Comparison of ENCODE assay signal across 7 mouse cellular contexts in the genomic region with DNA sequence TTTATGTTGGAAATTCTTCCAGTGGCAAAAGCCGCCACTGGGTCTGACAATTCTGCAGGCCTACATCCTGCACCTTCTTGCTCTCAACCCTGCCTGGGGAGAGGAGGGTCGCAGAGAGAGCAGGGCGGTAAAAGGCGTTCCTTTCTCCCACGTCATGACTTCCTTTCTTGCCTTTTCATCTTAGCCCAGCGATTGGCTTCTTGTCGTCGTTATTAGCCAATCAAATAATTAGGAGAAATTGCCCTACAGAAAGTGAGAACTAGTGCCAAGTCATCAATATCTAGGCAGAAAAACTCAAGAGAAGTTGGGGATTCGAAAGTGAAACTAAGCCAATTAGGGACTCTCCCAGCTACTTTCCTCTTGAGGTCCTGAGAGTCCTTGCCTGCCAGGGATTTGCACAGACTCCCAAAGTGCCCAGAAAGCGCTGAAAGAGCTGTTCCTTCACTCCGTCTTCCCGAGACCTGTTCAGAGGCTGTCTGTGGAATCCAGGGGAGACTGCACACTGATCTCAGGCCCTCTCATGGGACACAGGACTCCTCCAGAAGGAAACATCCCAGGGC. TPM values are rescaled to one million over a fixed set of nuclear protein-coding genes. Genes with fewer than 3 reads are reported as not detected.
DNase-seq lines count a peak whose midpoint lies in the region.
"Not testable (repeated sequence)": the region's sequence is repeated elsewhere in the genome, so short reads cannot be mapped to it uniquely, and the experiment has no call there.

A gene (minus strand): TSS at position 138 of the 560 bp plus-strand sequence.
A gene (plus strand): TSS at position 352 of the 560 bp plus-strand sequence.

- H3K9me3 ChIP-seq in embryonic facial prominence, embryonic 10.5 days; midbrain, embryonic 10.5 days (replicated peaks): not testable (repeated sequence)

- DNase-seq in adrenal gland, adult 8-10 months: peak; percentile 78
- peak; percentile 71 for DNase-seq in embryonic facial prominence, embryonic 10.5 days (ENCODE audit: low spot score)
- DNase-seq in heart, adult 18-20 months: peak; percentile 85 to 95
- peak; percentile 90 for DNase-seq in kidney, adult 11 months
- peak; percentile 49 for DNase-seq in left cerebral cortex, postnatal 4 days
- peak; percentile 51 for DNase-seq in midbrain, embryonic 10.5 days (ENCODE audit: low spot score)
- DNase-seq in spleen, adult 12 weeks (ENCODE audit: low spot score): peak; percentile 59

- not testable (repeated sequence) for H3K27ac ChIP-seq in embryonic facial prominence, embryonic 10.5 days (replicated peaks); midbrain, embryonic 10.5 days (replicated peaks)

- 2% methylated on average over 12 of the region's 12 CpGs for WGBS in embryonic facial prominence, embryonic 10.5 days
- 3% methylated on average over 12 of the region's 12 CpGs for WGBS in midbrain, embryonic 10.5 days

- peak within 1 kb of the TSS; percentile 55 for H3K4me3 ChIP-seq in embryonic facial prominence, embryonic 10.5 days
- H3K4me3 ChIP-seq in midbrain, embryonic 10.5 days: peak within 1 kb of the TSS; percentile 53

- not testable (repeated sequence) for H3K36me3 ChIP-seq in embryonic facial prominence, embryonic 10.5 days (replicated peaks); midbrain, embryonic 10.5 days

- H3K4me1 ChIP-seq in embryonic facial prominence, embryonic 10.5 days: not testable (repeated sequence)
- H3K4me1 ChIP-seq in midbrain, embryonic 10.5 days: peaks cover 10% of the 10 kb centered on the region

- intact Hi-C loops in left cerebral cortex, postnatal 4 days (cut with DNase I): not testable (repeated sequence)

- peaks cover 32% of the 10 kb centered on the region for H3K27me3 ChIP-seq in embryonic facial prominence, embryonic 10.5 days (replicated peaks; ENCODE audit: low read depth, poor library complexity, severe bottlenecking)
- peaks cover 26% of the 10 kb centered on the region for H3K27me3 ChIP-seq in midbrain, embryonic 10.5 days (ENCODE audit: low read depth, poor library complexity, severe bottlenecking)

RNA-seq across cellular contexts. Expression of the first gene that starts in this region (rescaled TPM):
- 10 to 100 TPM; 33.8 to 65.4 (median 46.3) TPM for total RNA-seq in adrenal gland, adult 8-10 months (2022)
- polyA plus RNA-seq in embryonic facial prominence, embryonic 10.5 days (2016; fragmentation: Nextera tagmentation; extraction: Ambion mirVana): 7.4 and 9.0 TPM in 2 replicates
- 10 to 100 TPM; 15.0 to 23.6 TPM for total RNA-seq in heart, adult 18-20 months (2021)
- 1 to 10 TPM; 3.5 to 4.1 TPM for total RNA-seq in left cerebral cortex, postnatal 4 days (2021)
- 7.0 and 8.4 TPM in 2 replicates for polyA plus RNA-seq in midbrain, embryonic 10.5 days (2016; fragmentation: Nextera tagmentation; extraction: Ambion mirVana)

RNA-seq across cellular contexts. Expression of the second gene that starts in this region (rescaled TPM):
- under 1 TPM in 2 of 4 experiments, not detected in 2; 0.17 to 0.30 TPM for total RNA-seq in adrenal gland, adult 8-10 months (2022)
- polyA plus RNA-seq in embryonic facial prominence, embryonic 10.5 days (2016; fragmentation: Nextera tagmentation; extraction: Ambion mirVana): not detected in 2 replicates
- total RNA-seq in heart, adult 18-20 months (2021): not detected
- not detected for total RNA-seq in left cerebral cortex, postnatal 4 days (2021)
- polyA plus RNA-seq in midbrain, embryonic 10.5 days (2016; fragmentation: Nextera tagmentation; extraction: Ambion mirVana): not detected in 2 replicates
